In the genomic region with DNA sequence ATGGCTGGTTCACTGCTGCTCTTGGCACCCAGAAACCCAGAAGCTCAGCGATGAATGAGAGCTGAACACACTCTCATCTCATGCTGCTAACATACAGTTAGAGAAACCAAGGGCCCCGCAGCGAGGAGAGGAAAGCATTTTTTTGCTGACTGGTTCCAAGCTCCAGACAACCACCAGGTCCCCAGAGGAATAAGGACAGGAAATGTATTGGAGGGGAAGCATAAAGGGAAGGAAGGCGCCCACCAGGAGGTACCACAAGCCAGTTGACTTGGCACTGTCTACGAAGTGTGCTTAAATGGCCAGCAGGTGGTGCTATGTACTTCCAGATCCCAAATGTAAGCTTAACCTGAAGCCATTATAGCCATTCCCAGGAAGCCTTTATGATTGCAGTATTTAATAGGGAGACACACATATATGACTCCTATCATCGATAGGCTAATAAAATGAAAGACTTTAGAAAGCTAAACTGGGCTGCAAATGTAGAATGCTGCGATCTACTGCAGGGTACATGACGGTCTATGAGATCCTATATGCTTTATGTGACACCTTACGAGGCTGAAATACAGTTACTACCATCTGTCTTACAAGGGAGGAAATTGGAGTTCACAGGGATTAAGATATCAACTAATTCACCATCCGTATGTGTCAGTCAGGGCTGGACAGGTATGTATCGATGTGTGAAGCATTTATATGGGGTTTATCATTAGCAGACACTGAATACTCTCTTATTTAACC, we compare ENCODE assay signal across 9 mouse cellular contexts. TPM values are rescaled to one million over a fixed set of nuclear protein-coding genes. Genes with fewer than 3 reads are reported as not detected.
A peak's percentile ranks its signal among the peaks of the same experiment; 100 is the strongest.
DNase-seq lines count a peak whose midpoint lies in the region; ATAC-seq and TF ChIP-seq lines count a peak whose summit lies in the region.
"Had no signal": no experiment of that assay in that cellular context is flagged by ENCODE, and none has a peak within 500 bp of the region (broad histone marks: within the 10 kb centered on the region; RNA-seq: fewer than 3 reads in every experiment).

No protein-coding gene starts in this region.

- no peak overlapping the region for H3K4me3 ChIP-seq in intestine, embryonic 16.5 days (ENCODE audit: low read length)
- H3K4me3 ChIP-seq in midbrain, embryonic 16.5 days (ENCODE audit: low read depth, low read length), result no peak overlapping the region
- H3K4me3 ChIP-seq in stomach, postnatal 0 days (ENCODE audit: low read depth, low read length), result no peak overlapping the region
- H3K4me3 ChIP-seq: stomach, embryonic 15.5 days had no signal

- DNase-seq in spleen, adult 18-20 months, result peak; percentile 38 to 66
- no peak for DNase-seq in spleen, adult 12 weeks (ENCODE audit: low spot score)
- peak; percentile 34 to 47 for DNase-seq in cerebellum, adult 18-20 months
- DNase-seq in left cerebral cortex, postnatal 10 days (ENCODE audit: extremely low spot score in 1 of 2, low spot score in 2 of 2), result peak; percentile 78
- peak; percentile 42 for DNase-seq in stomach, postnatal 0 days (ENCODE audit: low spot score)

- intact Hi-C loops in left cerebral cortex, postnatal 10 days (cut with DNase I), result loop anchor here (5.0 to 10.0 kb wide), 5 partner anchors 157 to 842 kb away; no protein-coding TSS in a partner anchor

- no peaks in the 10 kb centered on the region for H3K9me3 ChIP-seq in intestine, embryonic 16.5 days (ENCODE audit: control insufficient read depth, low read length)
- no peaks in the 10 kb centered on the region for H3K9me3 ChIP-seq in midbrain, embryonic 16.5 days (replicated peaks; ENCODE audit: control insufficient read depth, low read length, poor library complexity, severe bottlenecking)
- no peaks in the 10 kb centered on the region for H3K9me3 ChIP-seq in stomach, postnatal 0 days (ENCODE audit: control insufficient read depth, low read length)
- H3K9me3 ChIP-seq: stomach, embryonic 15.5 days had no signal

- H3K27me3 ChIP-seq in intestine, embryonic 16.5 days (replicated peaks; ENCODE audit: control insufficient read depth, insufficient read depth, low read length), result peaks cover 6% of the 10 kb centered on the region; the same call in 1 of the 2 replicates
- H3K27me3 ChIP-seq in midbrain, embryonic 16.5 days (ENCODE audit: control insufficient read depth, insufficient read depth, low read depth, low read length), result peaks cover 8% of the 10 kb centered on the region
- H3K27me3 ChIP-seq in stomach, postnatal 0 days (ENCODE audit: control insufficient read depth, insufficient read depth, low read length), result no peaks in the 10 kb centered on the region

- no peaks in the 10 kb centered on the region for H3K36me3 ChIP-seq in intestine, embryonic 16.5 days (ENCODE audit: control insufficient read depth, insufficient read depth, low read length)
- H3K36me3 ChIP-seq in midbrain, embryonic 16.5 days (ENCODE audit: control insufficient read depth, insufficient read depth, low read length), result no peaks in the 10 kb centered on the region
- H3K36me3 ChIP-seq in stomach, postnatal 0 days (ENCODE audit: control insufficient read depth, insufficient read depth, low read length), result no peaks in the 10 kb centered on the region
- H3K36me3 ChIP-seq: stomach, embryonic 15.5 days had no signal

- peak; percentile 92 for TF ChIP-seq CTCF in stomach, postnatal 0 days (IDR thresholded peaks at IDR 0.05; ENCODE audit: low read depth)

- no peak overlapping the region for H3K4me2 ChIP-seq in intestine, embryonic 16.5 days (ENCODE audit: low read depth, low read length)
- no peak overlapping the region for H3K4me2 ChIP-seq in midbrain, embryonic 16.5 days (ENCODE audit: low read length)
- no peak overlapping the region for H3K4me2 ChIP-seq in stomach, postnatal 0 days (replicated peaks; ENCODE audit: low read depth)
- H3K4me2 ChIP-seq: stomach, embryonic 15.5 days had no signal

- H3K9ac ChIP-seq in intestine, embryonic 16.5 days (ENCODE audit: low read depth, low read length), result no peak overlapping the region
- H3K9ac ChIP-seq in midbrain, embryonic 16.5 days (ENCODE audit: low read depth, low read length), result no peak overlapping the region
- no peak overlapping the region for H3K9ac ChIP-seq in stomach, postnatal 0 days (ENCODE audit: low read length)
- H3K9ac ChIP-seq: stomach, embryonic 15.5 days had no signal

- WGBS in intestine, embryonic 16.5 days, result 44% methylated on average over 11 of the region's 11 CpGs
- WGBS in midbrain, embryonic 16.5 days, result 42% methylated on average over 11 of the region's 11 CpGs
- 40% methylated on average over 11 of the region's 11 CpGs for WGBS in stomach, postnatal 0 days

- TF ChIP-seq EP300 in stomach, postnatal 0 days (optimal IDR thresholded peaks at IDR 0.05), result no peak

- H3K4me1 ChIP-seq in intestine, embryonic 16.5 days (ENCODE audit: control insufficient read depth, insufficient read depth, low read length), result peaks cover 8% of the 10 kb centered on the region; the same call in 1 of the 2 replicates
- peaks cover 8% of the 10 kb centered on the region for H3K4me1 ChIP-seq in midbrain, embryonic 16.5 days (ENCODE audit: control insufficient read depth, insufficient read depth, low read length)
- no peaks in the 10 kb centered on the region for H3K4me1 ChIP-seq in stomach, postnatal 0 days (replicated peaks; ENCODE audit: control insufficient read depth, insufficient read depth)

- H3K27ac ChIP-seq in intestine, embryonic 16.5 days (ENCODE audit: low read length), result no peak overlapping the region
- no peak overlapping the region for H3K27ac ChIP-seq in midbrain, embryonic 16.5 days (ENCODE audit: low read length)
- H3K27ac ChIP-seq in stomach, postnatal 0 days (replicated peaks), result no peak overlapping the region
- H3K27ac ChIP-seq: stomach, embryonic 15.5 days had no signal

- peak; percentile 91 for ATAC-seq in frontal cortex, adult (ENCODE audit: low TSS enrichment)
- peak; percentile 60; the same call in 1 of the 2 replicates for ATAC-seq in intestine, embryonic 16.5 days
- ATAC-seq in midbrain, embryonic 16.5 days, result peak; percentile 82
- ATAC-seq in stomach, postnatal 0 days (ENCODE audit: low FRiP score, low TSS enrichment), result no peak

RNA-seq across cellular contexts. Expression of gene Kcnj1, which starts 33.1 kb away (rescaled TPM):
- not detected in 2 replicates for polyA plus RNA-seq in intestine, embryonic 16.5 days (2015; fragmentation: Nextera tagmentation; extraction: Ambion mirVana)
- total RNA-seq in left cerebral cortex, postnatal 10 days (2021), result not detected
- polyA plus RNA-seq in midbrain, embryonic 16.5 days (2015; fragmentation: Nextera tagmentation; extraction: Ambion mirVana), result not detected in 2 replicates
- polyA plus RNA-seq in stomach, postnatal 0 days (2015; fragmentation: Nextera tagmentation; extraction: Ambion mirVana), result 0.04 TPM in 1 of 2 replicates, not detected in the other
- polyA plus RNA-seq: stomach, embryonic 15.5 days had no signal
